Mouse (Mus musculus) hindbrain, embryonic 16.5 days (tissue): Measurements from ENCODE around the gene Adam30. TPM values are rescaled to one million over a fixed set of nuclear protein-coding genes. Genes with fewer than 3 reads are reported as not detected.

ENCODE experiments used
- ATAC-seq: fragments of 200-750 bp; cut with Nextera tagmentation; 2 replicates; pipeline ENCODE4 v1.8.0; 2017; ENCODE audit warnings: moderate TSS enrichment, moderate library complexity
- H3K27ac ChIP-seq: fragments of 300-500 bp; sonication (generic); 2 replicates; pipeline ENCODE4 v1.5.1; 2014; ENCODE audit warnings: low read depth, mild to moderate bottlenecking, control low read depth, low read length, moderate library complexity
- H3K27me3 ChIP-seq: fragments of 300-500 bp; sonication (generic); replicated peaks from 2 replicates; pipeline ENCODE4 v1.6.1; 2014; ENCODE audit warnings: low read length; ENCODE audit not compliant: control insufficient read depth, insufficient read depth
- H3K36me3 ChIP-seq: fragments of 300-500 bp; sonication (generic); 2 replicates; pipeline ENCODE4 v1.6.1; 2014; ENCODE audit warnings: mild to moderate bottlenecking, low read length, moderate library complexity, mixed read lengths; ENCODE audit not compliant: control insufficient read depth, insufficient read depth
- H3K4me1 ChIP-seq: fragments of 300-500 bp; sonication (generic); 2 replicates; pipeline ENCODE4 v1.6.1; 2014; ENCODE audit warnings: low read depth, low read length; ENCODE audit not compliant: control insufficient read depth, insufficient read depth
- H3K4me2 ChIP-seq: fragments of 300-500 bp; sonication (generic); 2 replicates; pipeline ENCODE4 v1.6.1; 2014; ENCODE audit warnings: mild to moderate bottlenecking, low read length, control low read depth, moderate library complexity
- H3K4me3 ChIP-seq: fragments of 300-500 bp; sonication (generic); 2 replicates; pipeline ENCODE4 v1.5.1; 2014; ENCODE audit warnings: mild to moderate bottlenecking, low read length, control low read depth, moderate library complexity
- H3K9ac ChIP-seq: fragments of 300-500 bp; sonication (generic); 2 replicates; pipeline ENCODE4 v1.6.1; 2014; ENCODE audit warnings: low read depth, mild to moderate bottlenecking, control low read depth, low read length, moderate library complexity
- H3K9me3 ChIP-seq: fragments of 300-500 bp; sonication (generic); 2 replicates; pipeline ENCODE4 v1.6.1; 2014; ENCODE audit warnings: mild to moderate bottlenecking, low read length, moderate library complexity; ENCODE audit not compliant: control insufficient read depth
- WGBS: fragments of 180-500 bp; shearing (Covaris S2); extraction: QIAGEN DNeasy Blood & Tissue Kit; methylation state at CpG from one replicate; pipeline ENCODE4 v1.1.7; 2014; 5-methylcytosine and 5-hydroxymethylcytosine counted together
- polyA plus RNA-seq: library from polyadenylated mRNA; unstranded; fragments of >200 nt; fragmentation: Nextera tagmentation; extraction: Ambion mirVana; gene quantifications from 2 replicates; pipeline ENCODE4 v1.2.1, GENCODE M21; 2015

Gene Adam30
- polyA plus RNA-seq, 1 experiment from 2014 or later = not detected

- Histone ChIP-seq H3K27me3 (no peaks in the 10 kb centered on the region; the same call in 1 of the 2 replicates), H3K27ac (no peak overlapping the region), H3K9me3 (no peaks in the 10 kb centered on the region), H3K9ac (no peak overlapping the region), H3K4me3 (no peak overlapping the region), H3K4me2 (no peak overlapping the region), H3K4me1 (no peaks in the 10 kb centered on the region), H3K36me3 (no peaks in the 10 kb centered on the region)
- 72% methylated on average over 4 of the region's 4 CpGs for WGBS
- ATAC-seq = no peak
Measured at GRCm38 (mm10) chr3:98158646-98159045, 1.8 kb upstream of the Adam30 start.

GRCm38 (mm10) chr3:98159289-98159688 lies 1.1 kb upstream of the Adam30 start:
- Histone ChIP-seq H3K9ac (no peak overlapping the region), H3K27me3 (no peaks in the 10 kb centered on the region; the same call in 1 of the 2 replicates), H3K9me3 (no peaks in the 10 kb centered on the region), H3K27ac (no peak overlapping the region), H3K4me2 (no peak overlapping the region), H3K36me3 (no peaks in the 10 kb centered on the region), H3K4me3 (no peak overlapping the region), H3K4me1 (no peaks in the 10 kb centered on the region)
- WGBS = 33% methylated on average over 4 of the region's 4 CpGs
- ATAC-seq = no peak

- Histone ChIP-seq H3K9me3 (no peaks in the 10 kb centered on the region; the same call in none of the 2 replicates), H3K27me3 (no peaks in the 10 kb centered on the region), H3K36me3 (no peaks in the 10 kb centered on the region), H3K4me1 (no peaks in the 10 kb centered on the region), H3K4me3 (no peak overlapping the region), H3K4me2 (no peak overlapping the region), H3K27ac (peak overlapping the region; percentile 24; the same call in 1 of the 2 replicates), H3K9ac (no peak overlapping the region)
- 62% methylated on average over 4 of the region's 4 CpGs for WGBS
- ATAC-seq = peak; percentile 85
Measured at GRCm38 (mm10) chr3:98178340-98178739, 17.9 kb downstream of the Adam30 start.

GRCm38 (mm10) chr3:98180805-98181204 lies 20.4 kb downstream of the Adam30 start:
- WGBS = 30% methylated on average over 7 of the region's 7 CpGs
- no peak overlapping the region for H3K4me2 ChIP-seq
- peaks cover 3% of the 10 kb centered on the region; the same call in 1 of the 2 replicates for H3K4me1 ChIP-seq
- H3K36me3 ChIP-seq = no peaks in the 10 kb centered on the region
- no peak overlapping the region for H3K9ac ChIP-seq
- ATAC-seq = 0 out of 2 replicates have a peak, but pooled peaks have one; percentile 63
- no peaks in the 10 kb centered on the region for H3K27me3 ChIP-seq
- H3K4me3 ChIP-seq = no peak overlapping the region
- H3K27ac ChIP-seq = no peak overlapping the region
- no peaks in the 10 kb centered on the region; the same call in 1 of the 2 replicates for H3K9me3 ChIP-seq

GRCm38 (mm10) chr3:98185163-98185714 lies 24.8 kb downstream of the Adam30 start:
- H3K4me2 ChIP-seq = no peak overlapping the region
- peaks cover 3% of the 10 kb centered on the region; the same call in 1 of the 2 replicates for H3K4me1 ChIP-seq
- H3K27ac ChIP-seq = no peak overlapping the region
- 0 out of 2 replicates have a peak, but pooled peaks have one; percentile 20 for ATAC-seq
- H3K4me3 ChIP-seq = no peak overlapping the region
- H3K36me3 ChIP-seq = no peaks in the 10 kb centered on the region
- WGBS = 61% methylated on average over 10 of the region's 10 CpGs
- H3K9me3 ChIP-seq = no peaks in the 10 kb centered on the region; the same call in 1 of the 2 replicates
- H3K27me3 ChIP-seq = no peaks in the 10 kb centered on the region
- H3K9ac ChIP-seq = no peak overlapping the region

- Histone ChIP-seq H3K27me3 (no peaks in the 10 kb centered on the region), H3K27ac (no peak overlapping the region), H3K9ac (no peak overlapping the region), H3K4me2 (no peak overlapping the region), H3K4me3 (no peak overlapping the region), H3K4me1 (peaks cover 3% of the 10 kb centered on the region; the same call in 1 of the 2 replicates), H3K9me3 (no peaks in the 10 kb centered on the region; the same call in 1 of the 2 replicates), H3K36me3 (no peaks in the 10 kb centered on the region)
- 86% methylated on average over 3 of the region's 3 CpGs for WGBS
- ATAC-seq = no peak
Measured at GRCm38 (mm10) chr3:98187777-98188176, 27.3 kb downstream of the Adam30 start.

GRCm38 (mm10) chr3:98197711-98198532 lies 37.5 kb downstream of the Adam30 start:
- ATAC-seq = peak; percentile 93
- Histone ChIP-seq H3K27ac (peak overlapping the region; percentile 59), H3K4me3 (no peak overlapping the region), H3K27me3 (no peaks in the 10 kb centered on the region), H3K4me2 (no peak overlapping the region), H3K9me3 (no peaks in the 10 kb centered on the region), H3K4me1 (peaks cover 10% of the 10 kb centered on the region), H3K9ac (no peak overlapping the region), H3K36me3 (no peaks in the 10 kb centered on the region)
- 9% methylated on average over 9 of the region's 9 CpGs for WGBS

- Histone ChIP-seq H3K4me3 (no peak overlapping the region), H3K27ac (no peak overlapping the region), H3K9me3 (no peaks in the 10 kb centered on the region), H3K9ac (no peak overlapping the region), H3K4me1 (peaks cover 10% of the 10 kb centered on the region), H3K36me3 (no peaks in the 10 kb centered on the region), H3K4me2 (no peak overlapping the region), H3K27me3 (no peaks in the 10 kb centered on the region)
- no peak for ATAC-seq
- WGBS = 73% methylated on average over 5 of the region's 5 CpGs
Measured at GRCm38 (mm10) chr3:98199747-98200146, 39.3 kb downstream of the Adam30 start.

- no peak overlapping the region for H3K9ac ChIP-seq
- H3K4me3 ChIP-seq = no peak overlapping the region
- no peaks in the 10 kb centered on the region for H3K9me3 ChIP-seq
- H3K36me3 ChIP-seq = no peaks in the 10 kb centered on the region
- H3K4me2 ChIP-seq = no peak overlapping the region
- peaks cover 2% of the 10 kb centered on the region; the same call in 1 of the 2 replicates for H3K4me1 ChIP-seq
- no peaks in the 10 kb centered on the region for H3K27me3 ChIP-seq
- H3K27ac ChIP-seq = no peak overlapping the region
- WGBS = 75% methylated on average over 5 of the region's 5 CpGs
- no peak for ATAC-seq
Measured at GRCm38 (mm10) chr3:98203282-98203681, 42.9 kb downstream of the Adam30 start.
